Mouse (Mus musculus) CH12.LX (cell line): ENCODE measurements around the gene Chpf2. TPM values are rescaled to one million over a fixed set of nuclear protein-coding genes. Genes with fewer than 3 reads are reported as not detected.

Source experiments
- DNase-seq: peaks from one replicate; pipeline ENCODE4 v3.0.0-alpha.2; 2013; ENCODE audit errors: extremely low read depth
- H3K27ac ChIP-seq: 2 replicates; pipeline ENCODE4 v1.5.1; 2012; ENCODE audit warnings: low read depth, mild to moderate bottlenecking, control low read depth, moderate library complexity; ENCODE audit not compliant: insufficient read depth
- H3K27me3 ChIP-seq: replicated peaks from 2 replicates; pipeline ENCODE3; 2012; ENCODE audit warnings: inconsistent platforms
- H3K36me3 ChIP-seq, 2 experiments: replicated peaks in 1 of 2; 2 replicates each; pipeline versions ENCODE3 to v1.6.1; 2012; ENCODE audit warnings: inconsistent platforms in 1 of 2, low read length in 1 of 2, mild to moderate bottlenecking in 1 of 2, mixed read lengths in 1 of 2, moderate library complexity in 1 of 2; ENCODE audit not compliant: control insufficient read depth in 1 of 2, insufficient read depth in 1 of 2
- H3K4me1 ChIP-seq, 2 experiments: 2 replicates each; pipeline ENCODE4 v1.6.1; 2012; ENCODE audit warnings: inconsistent platforms in 1 of 2, moderate library complexity in 1 of 2; ENCODE audit not compliant: insufficient read depth in 2 of 2, control insufficient read depth in 1 of 2
- H3K4me2 ChIP-seq: 2 replicates; pipeline ENCODE4 v1.6.1; 2012; ENCODE audit warnings: low read depth, mild to moderate bottlenecking, control low read depth; ENCODE audit not compliant: poor library complexity, insufficient read depth, severe bottlenecking
- H3K4me3 ChIP-seq, 3 experiments: fragments of 150-350 bp in 1 of 3; sonication (generic) in 1 of 3; replicated peaks in 1 of 3; 2 replicates each; pipeline versions ENCODE3 to v1.5.1; 2011 to 2012; ENCODE audit warnings: low read depth in 2 of 3, low read length in 2 of 3, mild to moderate bottlenecking in 2 of 3, moderate library complexity in 2 of 3, control low read depth in 1 of 3, improper control_type of control experiment in 1 of 3, inconsistent platforms in 1 of 3, mixed read lengths in 1 of 3; ENCODE audit not compliant: poor library complexity in 1 of 3
- H3K79me2 ChIP-seq: replicated peaks from 2 replicates; pipeline ENCODE4 v1.6.1; 2012; ENCODE audit warnings: mild to moderate bottlenecking, moderate library complexity; ENCODE audit not compliant: control insufficient read depth, poor library complexity, insufficient read depth, severe bottlenecking; ENCODE audit errors: extremely low read depth
- H3K9ac ChIP-seq: 2 replicates; pipeline ENCODE4 v1.6.1; 2012; ENCODE audit warnings: low read depth, mild to moderate bottlenecking, control low read depth, moderate library complexity; ENCODE audit not compliant: insufficient read depth
- H3K9me3 ChIP-seq: replicated peaks from 2 replicates; pipeline ENCODE3; 2012; ENCODE audit warnings: low read length, inconsistent platforms, mixed read lengths
- CTCF ChIP-seq, 2 experiments: IDR thresholded peaks in 1 of 2; conservative IDR thresholded peaks in 1 of 2; 2 replicates each; pipeline ENCODE4 v1.5.1; 2011 to 2012; ENCODE audit warnings: low read depth in 2 of 2, low read length in 2 of 2, improper control_type of control experiment in 1 of 2, inconsistent platforms in 1 of 2, mild to moderate bottlenecking in 1 of 2, moderate library complexity in 1 of 2
- ETS1 ChIP-seq: conservative IDR thresholded peaks from 2 replicates; pipeline ENCODE4 v1.6.1; 2012; ENCODE audit warnings: low read depth, mild to moderate bottlenecking, inconsistent platforms, low read length, improper control_type of control experiment, moderate library complexity
- IRF4 ChIP-seq: IDR thresholded peaks from 2 replicates; pipeline ENCODE4 v1.6.1; 2014; ENCODE audit warnings: low read depth, mild to moderate bottlenecking, inconsistent platforms, low read length, improper control_type of control experiment
- JUN ChIP-seq: IDR thresholded peaks from 2 replicates; pipeline ENCODE4 v1.6.1; 2011; ENCODE audit warnings: low read depth, mild to moderate bottlenecking, low read length, improper control_type of control experiment, moderate library complexity; ENCODE audit not compliant: insufficient read depth
- MAFK ChIP-seq: IDR thresholded peaks from 2 replicates; pipeline ENCODE4 v1.6.1; 2011; ENCODE audit warnings: low read length, improper control_type of control experiment; ENCODE audit not compliant: insufficient replicate concordance
- MEF2A ChIP-seq: IDR thresholded peaks from 2 replicates; pipeline ENCODE4 v1.6.1; 2014; ENCODE audit warnings: low read depth, mild to moderate bottlenecking, inconsistent platforms, low read length, improper control_type of control experiment, borderline replicate concordance
- PAX5 ChIP-seq: IDR thresholded peaks from 2 replicates; pipeline ENCODE4 v1.6.1; 2012; ENCODE audit warnings: low read length, inconsistent platforms, mixed read lengths
- RAD21 ChIP-seq: IDR thresholded peaks from 2 replicates; pipeline ENCODE4 v1.6.1; 2011; ENCODE audit warnings: low read depth, mild to moderate bottlenecking, low read length, improper control_type of control experiment, moderate library complexity
- SIN3A ChIP-seq: IDR thresholded peaks from 2 replicates; pipeline ENCODE4 v1.6.1; 2012; ENCODE audit warnings: low read length, improper control_type of control experiment, inconsistent platforms
- SMC3 ChIP-seq: IDR thresholded peaks from 2 replicates; pipeline ENCODE4 v1.6.1; 2011; ENCODE audit warnings: low read depth, low read length, improper control_type of control experiment
- USF1 ChIP-seq: IDR thresholded peaks from 2 replicates; pipeline ENCODE4 v1.6.1; 2014; ENCODE audit warnings: low read depth, mild to moderate bottlenecking, inconsistent platforms, low read length, improper control_type of control experiment
- ZC3H11A ChIP-seq: IDR thresholded peaks from 2 replicates; pipeline ENCODE4 v1.6.1; 2012; ENCODE audit warnings: low read depth, mild to moderate bottlenecking, inconsistent platforms, low read length, improper control_type of control experiment
- ZKSCAN1 ChIP-seq: IDR thresholded peaks from 2 replicates; pipeline ENCODE4 v1.6.1; 2012; ENCODE audit warnings: low read depth, inconsistent platforms, low read length, improper control_type of control experiment, borderline replicate concordance
- ZNF384 ChIP-seq: IDR thresholded peaks from 2 replicates; pipeline ENCODE4 v1.6.1; 2012; ENCODE audit warnings: low read depth, low read length, improper control_type of control experiment, inconsistent platforms
- dilution Hi-C: fragments of 300-500 bp; cut with MboI; formaldehyde crosslinking; loops from 2 replicates; pipeline ENCODE4 v1.14.3; 2020; ENCODE audit warnings: low sequenced_read_pairs; ENCODE audit not compliant: extremely low pct_unique_long_range_greater_than_20kb, extremely low pct_ligation_motif_present
- in situ Hi-C: fragments of 300-500 bp; cut with MboI; formaldehyde crosslinking; loops from 3 replicates; pipeline ENCODE4 v1.14.3; 2019; ENCODE audit warnings: low sequenced_read_pairs, low pct_ligation_motif_present, low pct_unique_long_range_greater_than_20kb, mixed read lengths
- polyA plus RNA-seq: library from polyadenylated mRNA; unstranded; fragments of >175 nt; gene quantifications from 2 replicates; pipeline ENCODE4 v1.2.1, GENCODE M21; 2012; ENCODE audit warnings: low read depth; ENCODE audit not compliant: insufficient read length
- total RNA-seq, 2 experiments: library from RNA; depleted of rRNA; stranded (reverse); fragments of 300-350 nt in 1 of 2; fragments of >200 nt in 1 of 2; gene quantifications; 2 replicates each; pipeline ENCODE4 v1.2.3; 2012 to 2014

Gene Chpf2
- total and polyA plus RNA-seq, 3 experiments, result 11.2 to 22.8 (median 20.4) TPM

DNA sequence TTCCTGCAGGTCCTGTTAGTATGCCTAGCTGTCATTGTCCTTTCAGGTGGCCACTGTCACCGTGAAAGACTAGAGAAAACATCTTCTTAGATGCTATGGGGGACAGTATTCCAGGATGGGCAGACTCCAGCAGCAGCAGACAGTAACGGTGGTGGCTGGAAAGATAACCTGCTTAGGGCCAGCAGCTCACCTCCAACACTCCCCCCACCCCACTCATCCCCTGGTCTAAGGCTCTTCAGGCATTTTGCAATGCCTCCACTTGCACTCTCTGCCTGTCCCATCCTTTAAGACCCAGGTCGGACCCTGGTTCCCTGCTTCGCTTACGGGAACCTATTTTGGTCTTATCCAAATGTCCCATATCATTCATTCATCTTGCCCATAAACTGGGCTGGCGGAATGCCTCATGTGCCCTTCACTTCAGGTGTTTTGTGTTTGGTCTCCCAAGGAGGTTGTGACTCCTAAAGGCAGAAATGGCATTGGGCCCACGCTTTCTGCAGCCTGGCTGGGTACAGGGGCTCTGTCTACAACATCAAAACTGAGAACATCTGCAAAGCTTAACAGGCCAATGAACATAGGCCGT lies 17.0 kb downstream of the Chpf2 start:
- H3K9me3 ChIP-seq, result peaks cover 3% of the 10 kb centered on the region
- H3K4me3 ChIP-seq, result no peak overlapping the region
- no peaks in the 10 kb centered on the region for H3K36me3 ChIP-seq
- H3K9ac ChIP-seq, result no peak overlapping the region
- no peaks in the 10 kb centered on the region for H3K79me2 ChIP-seq
- no peak overlapping the region for H3K27ac ChIP-seq
- DNase-seq, result no peak
- dilution Hi-C loops (no loop called here), in situ Hi-C loops (no loop called here)
- H3K27me3 ChIP-seq, result peaks cover 82% of the 10 kb centered on the region
- TF ChIP-seq MEF2A, result no peak
- no peak for TF ChIP-seq ZKSCAN1
- no peak for TF ChIP-seq CTCF (conservative IDR thresholded peaks at IDR 0.05 in 1 of 2, IDR thresholded peaks at IDR 0.05 in 1 of 2; ENCODE audit: low read depth in 2 of 2, low read length in 2 of 2)
- TF ChIP-seq ETS1, result no peak
- TF ChIP-seq PAX5, result no peak
- TF ChIP-seq IRF4, result no peak
- no peak for TF ChIP-seq SIN3A
- no peak for TF ChIP-seq RAD21
- no peak for TF ChIP-seq ZC3H11A
- TF ChIP-seq JUN, result no peak
- TF ChIP-seq SMC3, result no peak
- H3K4me2 ChIP-seq, result no peak overlapping the region
- H3K4me1 ChIP-seq, result peaks cover 7 to 11% of the 10 kb centered on the region in 2 experiments; a peak in 3 of 4 replicates

DNA sequence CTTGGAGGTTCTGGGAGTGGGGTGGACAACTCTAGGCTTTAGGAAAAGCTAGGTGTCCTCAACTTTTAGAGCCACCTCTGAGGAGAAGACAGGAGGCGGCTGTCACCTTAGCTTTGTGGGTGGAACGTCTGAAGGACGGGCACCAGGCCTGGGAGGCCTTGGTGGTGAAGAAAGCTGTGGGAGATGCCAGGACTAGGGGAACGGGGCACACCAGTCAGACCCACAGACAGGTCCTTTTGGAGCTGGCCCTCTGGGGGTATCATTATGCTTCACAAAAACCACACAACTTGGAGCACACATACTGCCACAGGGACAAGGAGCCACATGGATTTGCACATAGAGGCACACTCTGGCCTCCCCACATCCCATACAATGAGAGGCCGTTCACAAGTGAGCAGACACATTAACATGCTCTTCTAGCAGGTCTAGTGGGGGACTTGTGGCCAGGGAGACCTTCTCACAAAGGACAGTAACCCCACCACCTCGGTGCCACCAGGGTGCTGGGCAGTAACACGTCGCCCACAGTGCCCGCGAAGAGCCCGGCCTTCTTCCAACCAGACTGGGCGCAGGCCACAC lies 17.6 kb downstream of the Chpf2 start:
- Histone ChIP-seq H3K27me3 (peaks cover 79% of the 10 kb centered on the region), H3K27ac (no peak overlapping the region), H3K9me3 (peaks cover 3% of the 10 kb centered on the region), H3K4me3 (no peak overlapping the region), H3K4me2 (no peak overlapping the region), H3K36me3 (no peaks in the 10 kb centered on the region), H3K79me2 (no peaks in the 10 kb centered on the region), H3K9ac (no peak overlapping the region), H3K4me1 (peaks cover 7 to 13% of the 10 kb centered on the region in 2 experiments; a peak in 3 of 4 replicates)
- in situ Hi-C loops (no loop called here), dilution Hi-C loops (no loop called here)
- TF ChIP-seq IRF4 (no peak), ZNF384 (no peak), MAFK (no peak), PAX5 (no peak), USF1 (no peak), RAD21 (no peak)
- DNase-seq, result no peak
